Mouse (Mus musculus): ENCODE measurements at regions not wholly inside any gene's neighbourhood (a gene's known extent, or its start where the extent isn't known, plus 50 kb on each side); places are given as distances from the start of the nearest gene placed in this dataset.
A peak's percentile ranks its signal among the peaks of the same experiment; 100 is the strongest.

- Histone ChIP-seq H3K4me1 (no peaks in the 10 kb centered on the region), H3K9ac (no peak overlapping the region), H3K27me3 (no peaks in the 10 kb centered on the region), H3K27ac (no peak overlapping the region), H3K4me3 (no peak overlapping the region), H3K36me3 (no peaks in the 10 kb centered on the region), H3K4me2 (no peak overlapping the region), H3K9me3 (no peaks in the 10 kb centered on the region)
- 87% methylated on average over 1 of the region's 1 CpGs for WGBS
- ATAC-seq (ENCODE audit: insufficient number of reproducible peaks, low FRiP score, low TSS enrichment, low read depth): no peak
Observed at GRCm38 (mm10) chr14:97694238-97694637, 475.3 kb downstream of the Dach1 start.

GRCm38 (mm10) chr14:97684617-97685016 lies 484.9 kb downstream of the Dach1 start:
- Histone ChIP-seq H3K4me1 (no peaks in the 10 kb centered on the region), H3K9me3 (no peaks in the 10 kb centered on the region), H3K9ac (no peak overlapping the region), H3K4me3 (no peak overlapping the region), H3K4me2 (no peak overlapping the region), H3K36me3 (no peaks in the 10 kb centered on the region), H3K27me3 (no peaks in the 10 kb centered on the region), H3K27ac (no peak overlapping the region)
- WGBS: 75% methylated on average over 3 of the region's 3 CpGs
- no peak for ATAC-seq (ENCODE audit: insufficient number of reproducible peaks, low FRiP score, low TSS enrichment, low read depth)

GRCm38 (mm10) chr14:97667806-97668205 lies 501.8 kb downstream of the Dach1 start:
- no peak for ATAC-seq (ENCODE audit: insufficient number of reproducible peaks, low FRiP score, low TSS enrichment, low read depth)
- 84% methylated on average over 2 of the region's 2 CpGs for WGBS
- H3K4me1 ChIP-seq: no peaks in the 10 kb centered on the region
- no peak overlapping the region for H3K27ac ChIP-seq
- H3K36me3 ChIP-seq: no peaks in the 10 kb centered on the region
- no peak overlapping the region for H3K4me2 ChIP-seq
- H3K27me3 ChIP-seq: no peaks in the 10 kb centered on the region
- no peak overlapping the region for H3K4me3 ChIP-seq
- H3K9me3 ChIP-seq: no peaks in the 10 kb centered on the region
- no peak overlapping the region for H3K9ac ChIP-seq

DNA sequence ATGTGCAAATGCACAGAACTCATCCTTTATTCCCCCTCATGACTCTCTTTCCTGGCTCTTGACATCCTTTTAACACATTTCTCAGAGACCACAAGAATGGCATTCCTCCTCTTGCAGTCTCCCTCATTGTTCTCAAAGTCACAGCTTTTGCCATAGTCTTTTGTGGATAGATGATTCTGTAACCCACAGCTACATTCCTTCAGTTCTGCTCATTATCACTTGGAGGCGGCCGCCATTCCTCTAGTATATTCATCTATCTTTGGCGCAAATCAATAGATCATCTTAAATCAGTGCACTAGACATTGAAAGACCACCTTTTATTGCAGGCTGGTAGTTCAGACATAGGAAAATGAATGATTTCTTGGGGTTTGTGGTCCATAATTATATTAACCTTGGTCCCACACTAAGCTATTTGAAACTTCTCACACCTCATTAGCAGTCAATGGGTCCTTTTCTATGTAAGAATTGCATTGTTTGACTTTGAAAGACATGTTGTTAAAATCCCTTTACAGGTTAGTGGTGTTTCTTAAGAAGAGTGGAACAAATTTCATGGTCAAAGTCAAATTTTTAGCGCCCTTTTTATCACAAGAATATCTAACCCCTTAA lies 531.3 kb downstream of the Dach1 start:
- H3K27me3 ChIP-seq: no peaks in the 10 kb centered on the region
- no peaks in the 10 kb centered on the region for H3K9me3 ChIP-seq
- H3K4me3 ChIP-seq: no peak overlapping the region
- WGBS: 87% methylated on average over 4 of the region's 4 CpGs
- no peaks in the 10 kb centered on the region for H3K36me3 ChIP-seq
- H3K4me1 ChIP-seq: no peaks in the 10 kb centered on the region
- H3K9ac ChIP-seq: no peak overlapping the region
- H3K27ac ChIP-seq: no peak overlapping the region
- no peak overlapping the region for H3K4me2 ChIP-seq
- ATAC-seq (ENCODE audit: insufficient number of reproducible peaks, low FRiP score, low TSS enrichment, low read depth): no peak

GRCm38 (mm10) chr14:97611438-97611837 lies 558.1 kb downstream of the Dach1 start:
- H3K4me2 ChIP-seq: no peak overlapping the region
- no peak overlapping the region for H3K4me3 ChIP-seq
- H3K27me3 ChIP-seq: no peaks in the 10 kb centered on the region
- H3K36me3 ChIP-seq: no peaks in the 10 kb centered on the region
- H3K4me1 ChIP-seq: no peaks in the 10 kb centered on the region
- H3K27ac ChIP-seq: no peak overlapping the region
- no peak for ATAC-seq (ENCODE audit: insufficient number of reproducible peaks, low FRiP score, low TSS enrichment, low read depth)
- H3K9ac ChIP-seq: no peak overlapping the region
- WGBS: 89% methylated on average over 1 of the region's 1 CpGs
- no peaks in the 10 kb centered on the region for H3K9me3 ChIP-seq

DNA sequence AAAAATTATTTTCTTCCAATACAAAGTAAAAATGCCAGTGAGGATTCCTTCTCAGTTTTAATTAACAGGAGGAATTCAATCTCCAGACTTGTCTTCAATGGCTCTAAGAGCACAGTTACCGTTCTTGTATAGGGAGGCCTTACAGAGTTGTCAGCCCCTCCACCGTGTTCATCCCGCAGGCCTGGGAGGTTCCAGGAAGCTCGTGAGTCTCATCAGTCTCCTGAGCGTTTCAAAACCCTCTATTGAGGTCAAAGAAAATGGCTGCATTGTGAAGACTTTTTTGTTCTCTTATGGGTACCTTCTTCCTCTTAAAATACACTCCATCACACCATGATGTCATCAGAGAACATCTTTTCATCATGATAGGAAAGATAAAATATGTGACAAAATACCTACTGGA lies 572.9 kb downstream of the Dach1 start:
- Histone ChIP-seq H3K9ac (no peak overlapping the region), H3K4me3 (no peak overlapping the region), H3K9me3 (no peaks in the 10 kb centered on the region), H3K4me1 (no peaks in the 10 kb centered on the region), H3K27ac (no peak overlapping the region), H3K36me3 (no peaks in the 10 kb centered on the region), H3K27me3 (no peaks in the 10 kb centered on the region), H3K4me2 (no peak overlapping the region)
- 74% methylated on average over 5 of the region's 5 CpGs for WGBS
- ATAC-seq (ENCODE audit: insufficient number of reproducible peaks, low FRiP score, low TSS enrichment, low read depth): no peak

- no peak overlapping the region for H3K4me2 ChIP-seq
- no peak for ATAC-seq (ENCODE audit: insufficient number of reproducible peaks, low FRiP score, low TSS enrichment, low read depth)
Observed at GRCm38 (mm10) chr14:97588611-97589010, 581.0 kb downstream of the Dach1 start.

GRCm38 (mm10) chr14:97588182-97588581 lies 581.4 kb downstream of the Dach1 start:
- Histone ChIP-seq H3K4me2 (peak overlapping the region; percentile 22; the same call in 1 of the 2 replicates), H3K9me3 (no peaks in the 10 kb centered on the region), H3K27ac (0 out of 2 replicates have a peak overlapping the region, but pooled peaks have one; percentile 22), H3K4me3 (no peak overlapping the region), H3K36me3 (no peaks in the 10 kb centered on the region), H3K4me1 (peaks cover 5% of the 10 kb centered on the region; the same call in 1 of the 2 replicates), H3K27me3 (no peaks in the 10 kb centered on the region), H3K9ac (no peak overlapping the region)
- WGBS: 14% methylated on average over 7 of the region's 7 CpGs
- ATAC-seq (ENCODE audit: insufficient number of reproducible peaks, low FRiP score, low TSS enrichment, low read depth): no peak

More at GRCm38 (mm10) chr14:97588611-97589010, 581.0 kb downstream of the Dach1 start:
- WGBS: 55% methylated on average over 4 of the region's 4 CpGs
- no peaks in the 10 kb centered on the region for H3K27me3 ChIP-seq
- H3K9me3 ChIP-seq: no peaks in the 10 kb centered on the region
- H3K9ac ChIP-seq: no peak overlapping the region
- no peaks in the 10 kb centered on the region for H3K36me3 ChIP-seq
- 0 out of 2 replicates have a peak overlapping the region, but pooled peaks have one; percentile 22 for H3K27ac ChIP-seq
- H3K4me1 ChIP-seq: peaks cover 5% of the 10 kb centered on the region; the same call in 1 of the 2 replicates
- H3K4me3 ChIP-seq: no peak overlapping the region

DNA sequence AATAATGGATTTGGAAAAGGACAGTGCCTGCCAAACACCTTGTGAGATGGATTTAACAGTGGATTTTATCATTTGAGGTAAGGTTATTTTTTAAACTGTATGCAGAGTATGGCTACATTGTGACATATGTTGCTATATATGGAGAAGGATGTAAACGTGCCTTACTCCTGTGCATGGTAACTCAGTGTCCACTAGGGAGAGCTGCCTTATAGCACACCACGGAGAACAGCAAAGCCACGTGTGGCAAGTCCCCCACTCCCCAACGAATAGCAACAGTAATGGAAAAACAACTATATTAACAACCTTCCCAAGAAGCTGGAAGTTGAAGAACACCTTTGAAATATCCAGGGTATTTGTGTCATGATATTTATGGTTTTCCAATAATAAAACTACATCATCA lies 582.6 kb downstream of the Dach1 start:
- Histone ChIP-seq H3K9me3 (no peaks in the 10 kb centered on the region), H3K27me3 (no peaks in the 10 kb centered on the region), H3K4me3 (no peak overlapping the region), H3K4me1 (peaks cover 5% of the 10 kb centered on the region; the same call in 1 of the 2 replicates), H3K27ac (no peak overlapping the region), H3K4me2 (no peak overlapping the region), H3K9ac (no peak overlapping the region), H3K36me3 (no peaks in the 10 kb centered on the region)
- 7% methylated on average over 4 of the region's 4 CpGs for WGBS
- no peak for ATAC-seq (ENCODE audit: insufficient number of reproducible peaks, low FRiP score, low TSS enrichment, low read depth)

DNA sequence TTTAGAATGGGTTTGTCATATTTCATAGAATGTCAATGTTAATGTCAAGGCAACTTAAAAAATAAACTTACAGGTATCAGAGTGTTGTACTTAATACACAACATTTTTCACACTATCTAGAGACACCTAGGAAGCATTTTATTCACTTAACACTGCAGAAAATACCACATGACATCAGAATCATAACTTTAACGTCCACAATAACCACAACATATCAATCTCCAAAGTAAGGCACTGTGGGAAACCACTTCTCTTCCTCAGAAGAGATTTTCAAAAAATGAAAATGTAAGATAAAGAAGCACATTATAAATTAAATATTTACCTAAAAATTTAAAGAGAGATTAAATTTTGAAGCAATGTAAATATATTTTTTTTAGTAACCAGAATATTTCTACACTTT lies 599.3 kb downstream of the Dach1 start:
- no peaks in the 10 kb centered on the region for H3K4me1 ChIP-seq
- ATAC-seq (ENCODE audit: insufficient number of reproducible peaks, low FRiP score, low TSS enrichment, low read depth): no peak
- no peaks in the 10 kb centered on the region for H3K27me3 ChIP-seq
- WGBS: 66% methylated on average over 1 of the region's 1 CpGs
- no peak overlapping the region for H3K4me3 ChIP-seq
- H3K4me2 ChIP-seq: no peak overlapping the region
- no peaks in the 10 kb centered on the region for H3K36me3 ChIP-seq
- no peak overlapping the region for H3K27ac ChIP-seq
- no peak overlapping the region for H3K9ac ChIP-seq
- no peaks in the 10 kb centered on the region for H3K9me3 ChIP-seq

GRCm38 (mm10) chr14:97560121-97560907 lies 609.3 kb downstream of the Dach1 start:
- no peak for ATAC-seq (ENCODE audit: insufficient number of reproducible peaks, low FRiP score, low TSS enrichment, low read depth)
- Histone ChIP-seq H3K36me3 (no peaks in the 10 kb centered on the region), H3K4me2 (no peak overlapping the region), H3K27ac (no peak overlapping the region), H3K4me3 (no peak overlapping the region), H3K9me3 (no peaks in the 10 kb centered on the region), H3K27me3 (no peaks in the 10 kb centered on the region), H3K4me1 (no peaks in the 10 kb centered on the region; the same call in 1 of the 2 replicates), H3K9ac (no peak overlapping the region)
- 24% methylated on average over 7 of the region's 7 CpGs for WGBS

GRCm38 (mm10) chr14:97559559-97559958 lies 610.0 kb downstream of the Dach1 start:
- Histone ChIP-seq H3K36me3 (no peaks in the 10 kb centered on the region), H3K9me3 (no peaks in the 10 kb centered on the region), H3K27me3 (no peaks in the 10 kb centered on the region), H3K9ac (no peak overlapping the region), H3K27ac (no peak overlapping the region), H3K4me1 (no peaks in the 10 kb centered on the region; the same call in 1 of the 2 replicates), H3K4me3 (no peak overlapping the region), H3K4me2 (no peak overlapping the region)
- WGBS: 4% methylated on average over 1 of the region's 1 CpGs
- no peak for ATAC-seq (ENCODE audit: insufficient number of reproducible peaks, low FRiP score, low TSS enrichment, low read depth)
